Mouse (Mus musculus): ENCODE results near the gene Zdhhc21.

DNA sequence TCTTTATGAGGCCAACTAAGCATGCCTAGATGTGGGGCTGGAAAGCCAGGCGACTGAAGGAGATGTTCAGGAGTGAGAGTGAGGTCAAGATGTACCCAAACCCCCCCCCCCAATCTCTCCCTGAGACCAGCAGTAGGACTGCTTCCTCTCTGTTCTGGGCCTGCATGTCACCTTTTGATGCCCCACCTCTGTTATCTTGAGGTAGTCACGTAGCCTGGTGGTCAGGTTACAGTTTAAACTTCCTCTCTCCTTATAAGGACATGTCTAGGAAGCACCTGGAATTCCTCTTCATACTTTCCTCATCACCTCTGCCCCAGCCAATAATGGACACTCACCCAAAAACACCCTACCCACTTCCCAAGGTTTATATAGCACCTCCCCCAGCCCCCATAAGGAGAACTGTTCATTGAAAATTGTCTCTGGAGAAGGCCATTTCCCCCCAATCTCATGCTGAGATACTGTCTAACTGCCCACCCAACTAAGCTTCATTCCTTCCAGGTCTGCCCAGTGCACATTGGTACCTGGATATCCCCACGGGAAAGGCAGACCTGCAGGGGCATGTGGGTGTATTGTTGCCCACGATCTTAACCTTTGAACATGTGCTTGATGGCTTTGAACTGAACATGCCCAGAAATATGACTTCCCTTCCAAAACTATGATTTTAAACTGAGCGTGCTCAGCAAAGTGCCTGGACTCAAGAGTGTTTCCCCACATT lies 8.1 kb upstream of the Zdhhc21 start:
- TF ChIP-seq CTCF (IDR thresholded peaks at IDR 0.05; ENCODE audit: low read depth, low read length): no peak
- TF ChIP-seq POLR2A (IDR thresholded peaks at IDR 0.05; ENCODE audit: extremely low read depth, insufficient read depth, low read length): no peak
